Mouse (Mus musculus) A20 (cell line): ENCODE measurements around the gene AB124611.
"Not testable (repeated sequence)": the region's sequence is repeated elsewhere in the genome, so short reads cannot be mapped to it uniquely, and the experiment has no call there.

Experiments
- DNase-seq: peaks from one replicate; pipeline ENCODE4 v3.0.0-alpha.2; 2011; ENCODE audit warnings: low read depth, low spot score

Gene AB124611

DNA sequence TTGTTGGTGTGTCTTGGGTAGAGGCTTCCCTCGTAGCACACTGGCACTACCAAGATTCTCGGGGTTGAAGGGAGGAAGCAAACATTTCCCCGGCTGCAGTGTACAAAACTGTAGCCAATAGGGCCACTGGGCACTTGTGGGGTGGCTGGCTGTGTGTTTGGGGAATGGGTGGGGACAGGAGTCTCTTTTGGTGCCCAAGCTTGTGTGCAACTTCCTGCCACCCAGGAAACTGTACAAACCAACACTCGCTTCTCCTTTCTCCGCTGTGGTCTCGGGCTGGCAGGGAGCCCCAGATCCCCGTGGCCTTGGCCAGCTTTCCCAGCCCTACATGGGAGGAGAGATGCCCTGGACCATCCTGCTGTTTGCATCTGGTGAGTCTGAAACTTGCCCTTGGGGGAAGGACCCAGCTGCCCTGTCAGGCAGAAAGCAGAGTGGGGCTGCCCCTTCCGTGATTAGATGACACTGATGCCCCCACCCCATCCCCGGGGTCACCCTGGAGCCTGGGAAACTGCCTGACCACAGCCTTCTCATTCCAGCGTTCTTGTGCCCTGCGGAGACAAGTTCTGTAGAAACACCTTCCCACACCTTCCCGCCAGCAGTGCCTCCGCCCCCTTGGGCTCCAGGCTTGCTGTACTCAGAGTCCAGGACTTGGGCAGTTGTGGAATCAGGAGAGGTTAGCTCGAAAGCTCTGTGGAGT lies at the start of gene AB124611:
AB124611 (plus strand) TSS at position 240 of the 697 bp plus-strand sequence.
- no peak for DNase-seq

- no peak for DNase-seq
Measured at GRCm38 (mm10) chr9:21477707-21478106, 48.3 kb upstream of the AB124611 start.

GRCm38 (mm10) chr9:21484065-21484464 lies 41.9 kb upstream of the AB124611 start:
- DNase-seq = no peak

DNA sequence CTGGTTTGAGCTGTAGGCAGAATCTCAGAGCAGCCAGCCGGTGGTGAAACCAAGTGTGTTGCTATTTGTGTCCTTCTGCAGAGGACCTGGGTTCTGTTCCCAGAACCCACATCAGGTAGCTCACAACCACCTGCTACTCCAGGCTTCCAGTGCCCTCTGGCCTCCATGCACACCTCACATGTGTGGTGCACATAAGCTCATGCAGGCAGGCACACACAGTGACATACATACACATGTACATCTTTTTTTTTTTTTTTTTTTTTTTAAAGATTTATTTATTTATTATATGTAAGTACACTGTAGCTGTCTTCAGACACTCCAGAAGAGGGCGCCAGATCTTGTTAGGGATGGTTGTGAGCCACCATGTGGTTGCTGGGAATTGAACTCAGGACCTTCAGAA lies 37.7 kb upstream of the AB124611 start:
- not testable (repeated sequence) for DNase-seq

DNA sequence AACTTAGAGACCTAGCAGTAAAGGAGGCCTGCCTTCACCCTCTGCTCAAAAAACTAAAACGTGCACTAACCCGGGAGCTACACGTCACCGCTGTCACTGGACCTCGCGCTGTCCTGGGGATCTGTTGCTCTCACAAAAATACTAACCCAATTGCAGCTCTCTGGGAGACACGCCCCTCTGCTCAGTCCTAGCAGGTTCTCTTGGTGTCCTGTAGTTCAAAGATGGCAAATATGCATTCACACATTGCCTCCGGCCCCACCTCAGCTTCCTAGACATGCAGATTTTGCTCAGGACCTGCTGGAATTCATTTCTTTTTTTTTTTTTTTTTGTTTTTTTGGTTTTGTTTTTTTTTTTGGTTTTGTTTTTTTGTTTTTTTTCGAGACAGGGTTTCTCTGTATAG lies 35.3 kb upstream of the AB124611 start:
- DNase-seq = no peak

DNA sequence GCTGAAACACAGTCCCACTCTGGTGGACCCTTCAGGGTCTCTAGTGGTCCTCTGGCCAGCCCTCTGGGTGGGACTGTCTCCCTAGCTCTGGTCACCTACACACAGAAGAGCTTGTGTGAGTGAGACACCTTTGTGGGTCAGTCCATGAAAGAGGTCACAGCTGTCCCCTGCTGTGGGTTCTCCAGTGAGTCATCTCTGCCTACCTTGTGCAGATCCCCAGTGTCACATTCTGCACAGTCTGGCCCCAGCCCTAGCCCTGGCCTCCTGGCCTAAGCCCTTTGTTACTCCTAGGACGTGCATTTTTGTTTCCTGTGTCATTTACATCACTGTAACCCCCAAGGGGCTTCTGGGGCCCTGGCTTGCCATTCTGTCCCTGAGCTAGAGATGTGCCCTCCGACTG lies 32.1 kb upstream of the AB124611 start:
- no peak for DNase-seq

- no peak for DNase-seq
Measured at GRCm38 (mm10) chr9:21494726-21495125, 31.2 kb upstream of the AB124611 start.

DNA sequence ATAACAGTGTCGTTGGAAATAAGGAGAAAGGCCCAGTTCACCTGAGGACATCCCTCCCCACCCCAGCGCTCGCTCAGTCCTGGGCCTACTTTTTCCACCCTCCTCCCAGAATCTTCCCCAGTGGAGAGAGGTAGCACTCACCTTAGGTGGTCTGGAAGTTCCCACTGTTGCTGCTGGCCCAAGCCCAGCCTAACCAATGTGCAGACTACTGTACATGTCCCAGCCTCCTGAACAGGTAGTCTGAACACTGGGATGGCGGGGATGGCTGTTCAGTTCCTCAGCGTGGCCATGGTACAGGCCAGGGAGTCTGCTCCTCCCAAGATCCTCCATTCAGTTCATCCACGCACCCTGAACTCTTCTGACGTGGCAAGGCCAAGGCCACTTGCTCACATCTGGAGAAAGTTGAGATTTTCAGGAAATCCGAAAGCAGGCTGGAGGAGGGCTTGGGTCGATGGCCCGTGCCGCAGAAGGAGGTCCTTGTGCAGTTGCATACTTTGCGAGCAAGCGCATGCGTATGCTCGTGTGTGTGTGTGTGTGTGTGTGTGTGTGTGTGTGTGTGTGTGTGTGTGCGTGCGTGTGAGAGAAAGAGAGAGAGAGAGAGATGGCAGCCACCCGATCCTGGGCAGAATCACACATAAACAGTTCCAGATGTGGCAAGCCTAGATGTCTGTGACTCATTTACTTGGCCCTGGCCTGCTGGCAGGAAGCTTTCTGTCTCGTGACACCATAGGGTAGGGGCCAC lies 29.5 kb upstream of the AB124611 start:
- no peak for DNase-seq

- DNase-seq = no peak
Measured at GRCm38 (mm10) chr9:21497050-21497542, 28.9 kb upstream of the AB124611 start.

DNA sequence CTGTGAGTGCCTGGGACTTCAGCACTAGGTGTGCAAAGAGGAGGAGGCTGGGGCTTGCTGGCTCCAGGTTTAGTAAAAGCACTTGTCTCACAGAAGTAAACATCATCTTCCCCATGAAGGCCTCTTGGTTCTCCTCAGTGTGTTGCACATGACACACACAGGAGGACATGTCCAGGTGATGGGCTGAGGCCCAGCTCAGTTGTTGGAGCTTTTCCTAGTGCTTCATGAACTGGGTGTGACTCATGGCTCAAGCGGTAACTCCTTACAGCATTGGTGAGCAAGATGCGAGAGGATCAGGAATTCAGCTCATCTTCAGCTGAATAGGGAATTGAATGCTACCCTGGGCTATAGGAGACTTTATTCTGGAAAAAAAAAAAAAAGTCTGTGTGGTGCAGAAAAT lies 28.3 kb upstream of the AB124611 start:
- no peak for DNase-seq

DNA sequence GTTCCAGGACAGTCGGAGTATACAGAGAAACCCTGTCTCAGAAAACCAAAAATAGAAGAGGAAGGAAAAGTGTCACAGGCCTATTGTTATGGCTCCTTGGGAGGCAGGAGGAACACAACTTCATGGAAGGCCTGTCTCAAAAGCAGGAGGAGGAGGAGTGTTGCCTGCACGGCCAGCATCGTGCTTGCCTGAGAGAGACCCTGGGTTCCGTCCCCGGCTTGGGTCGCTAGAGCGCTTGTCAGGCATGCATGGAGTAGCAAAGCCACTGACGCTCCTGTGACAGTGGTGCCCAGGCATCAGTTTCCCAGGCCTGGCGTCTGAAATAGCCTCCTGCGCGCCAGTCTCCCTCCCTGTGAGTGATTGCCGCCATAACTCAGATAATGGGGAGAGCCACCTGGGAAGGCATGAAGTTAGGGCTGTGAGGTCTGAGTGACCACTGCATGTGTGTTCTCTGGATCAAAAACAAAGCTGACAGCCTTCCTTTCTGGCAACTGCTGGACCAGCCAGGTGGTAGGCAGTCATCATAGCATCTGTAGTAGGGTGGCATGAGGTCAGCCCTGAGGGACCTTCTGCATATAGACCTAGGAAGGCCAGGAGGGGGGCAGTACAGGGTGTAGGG lies 27.6 kb upstream of the AB124611 start:
- no peak for DNase-seq

DNA sequence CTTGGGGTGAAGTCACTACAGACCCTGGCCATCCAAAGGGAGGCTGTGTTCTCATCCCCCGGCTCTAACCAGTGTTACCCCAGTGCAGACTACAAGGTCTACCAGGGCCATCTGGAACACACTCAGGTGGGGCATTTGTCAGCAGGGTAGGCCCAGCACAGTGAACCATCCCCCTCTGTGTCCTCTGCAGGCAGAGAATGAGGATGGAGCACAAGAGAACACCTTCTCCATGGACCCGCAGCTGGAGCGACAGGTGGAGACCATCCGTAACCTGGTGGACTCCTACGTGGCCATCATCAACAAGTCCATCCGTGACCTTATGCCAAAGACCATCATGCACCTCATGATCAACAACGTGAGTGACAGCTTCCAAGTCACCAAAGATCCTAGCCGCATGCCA lies 22.6 kb upstream of the AB124611 start:
- no peak for DNase-seq

- DNase-seq = no peak
Measured at GRCm38 (mm10) chr9:21505767-21506166, 20.2 kb upstream of the AB124611 start.

GRCm38 (mm10) chr9:21507753-21508430 lies 18.1 kb upstream of the AB124611 start:
- DNase-seq = no peak

DNA sequence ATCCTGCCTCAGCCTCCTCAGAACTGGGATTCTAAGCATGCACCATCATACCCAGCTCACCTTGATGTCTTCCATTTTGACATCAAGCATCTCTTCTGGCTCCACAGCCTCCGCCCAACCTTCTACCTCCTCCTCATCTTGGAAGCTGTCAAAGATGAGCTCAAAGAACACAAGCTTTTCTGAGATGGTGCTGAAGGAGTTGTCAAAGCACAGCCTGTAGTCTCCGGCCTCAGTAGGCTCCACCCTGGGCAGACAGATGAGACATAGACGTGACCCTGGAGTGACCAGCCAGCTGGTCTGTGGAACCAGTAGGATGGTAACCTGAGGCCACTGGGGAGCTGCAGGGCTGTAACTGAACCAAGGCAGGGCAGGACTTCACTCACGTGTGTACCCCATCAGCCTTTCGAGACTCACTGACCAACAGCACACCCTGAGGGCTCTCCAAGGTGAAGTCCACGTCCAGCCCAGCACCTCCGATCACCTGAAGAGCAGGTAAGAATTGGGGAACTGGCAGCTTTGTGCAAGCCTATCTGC lies 17.0 kb upstream of the AB124611 start:
- DNase-seq = no peak

- peak; percentile 93 for DNase-seq
Measured at GRCm38 (mm10) chr9:21509772-21510688, 15.9 kb upstream of the AB124611 start, which contains the start of gene Tmed1. Gene Tmed1 (minus strand): TSS chr9:21510252.

GRCm38 (mm10) chr9:21510689-21511015 lies 15.3 kb upstream of the AB124611 start:
- DNase-seq = no peak

- no peak for DNase-seq
Measured at GRCm38 (mm10) chr9:21511052-21511451, 14.9 kb upstream of the AB124611 start.

DNA sequence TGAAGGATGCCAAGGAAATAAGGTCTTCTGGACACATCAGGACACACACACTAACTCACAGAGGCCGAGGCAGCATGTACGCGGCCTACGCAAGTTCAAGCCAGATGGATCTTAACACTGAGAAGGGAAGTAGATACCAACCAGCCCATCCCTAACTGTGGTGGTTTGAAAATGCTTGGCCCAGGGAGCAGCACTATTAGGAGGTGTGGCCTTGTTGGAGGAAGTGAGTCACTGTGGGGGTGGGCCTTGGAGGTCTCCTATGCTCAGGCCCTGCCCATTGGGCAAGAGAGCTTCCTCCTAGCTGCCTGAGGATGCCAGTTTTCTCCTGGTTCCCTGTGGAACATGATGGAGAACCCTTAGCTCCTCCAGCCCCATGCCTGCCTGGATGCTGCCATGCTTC lies 12.5 kb upstream of the AB124611 start:
- no peak for DNase-seq

- DNase-seq = no peak
Measured at GRCm38 (mm10) chr9:21517947-21518495, 8.0 kb upstream of the AB124611 start.
